Mouse (Mus musculus): ENCODE measurements around the gene Actr3b. TPM values are rescaled to one million over a fixed set of nuclear protein-coding genes. Genes with fewer than 3 reads are reported as not detected.

Gene Actr3b
- polyA plus RNA-seq, 1 experiment: 1.7 TPM

DNA sequence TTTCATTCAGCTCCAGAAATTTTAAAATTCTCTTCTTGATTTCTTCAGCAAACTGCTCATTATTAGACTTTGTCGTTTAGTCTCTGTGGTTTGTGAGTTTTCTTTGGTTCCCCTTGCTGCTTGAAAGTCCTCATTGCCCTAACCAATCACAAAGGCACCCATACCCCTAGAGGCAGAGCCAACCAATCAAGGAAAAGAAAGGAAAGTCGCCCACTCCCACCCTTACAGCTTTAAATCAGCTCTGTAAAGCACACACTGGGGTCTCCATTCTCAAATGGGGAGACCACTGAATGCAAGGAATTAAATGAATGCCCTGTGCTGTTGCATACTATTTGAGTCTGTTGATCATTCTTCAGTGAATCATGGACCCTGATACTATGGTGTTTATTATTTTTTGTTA, 9.6 kb downstream of the Actr3b start:
- Histone ChIP-seq H3K4me3 (ENCODE audit: control insufficient read depth, insufficient read depth, low read length) (no peak overlapping the region), H3K27ac (ENCODE audit: control insufficient read depth, insufficient read depth, low read length) (no peak overlapping the region), H3K4me1 (replicated peaks; ENCODE audit: control insufficient read depth, insufficient read depth, low read length) (no peaks in the 10 kb centered on the region), H3K36me3 (ENCODE audit: control insufficient read depth, insufficient read depth, low read length) (no peaks in the 10 kb centered on the region), H3K27me3 (ENCODE audit: control insufficient read depth, insufficient read depth, low read length) (no peaks in the 10 kb centered on the region)
- TF ChIP-seq CTCF (IDR thresholded peaks at IDR 0.05; ENCODE audit: borderline replicate concordance, control insufficient read depth, extremely low read depth, insufficient read depth, low read length, poor library complexity) (no peak), POLR2A (IDR thresholded peaks at IDR 0.05; ENCODE audit: control insufficient read depth, extremely low read depth, insufficient read depth, low read length, poor library complexity) (no peak)
- no peak for DNase-seq
- 59% methylated on average over 2 of the region's 2 CpGs for WGBS

DNA sequence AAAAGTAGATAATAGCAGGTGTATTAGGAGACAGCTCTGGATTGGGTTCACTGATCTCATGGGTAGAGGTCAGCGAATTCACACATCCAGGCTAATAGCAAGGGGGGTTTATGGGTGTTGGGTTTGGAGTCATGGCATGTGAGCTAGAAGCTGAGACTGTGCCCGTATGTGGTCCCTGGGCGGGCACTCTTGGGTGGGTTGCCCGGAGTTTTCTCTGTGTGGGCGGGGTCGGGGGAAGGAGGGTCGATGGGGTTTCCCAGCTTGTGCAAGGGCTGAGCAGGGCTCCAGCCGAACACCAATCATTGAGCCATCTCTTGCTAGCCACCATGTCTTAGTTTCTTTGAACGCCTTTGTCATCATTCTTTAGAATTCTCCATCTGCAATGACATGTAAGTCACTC, 12.7 kb downstream of the Actr3b start:
- WGBS: 93% methylated on average over 9 of the region's 9 CpGs
- Histone ChIP-seq H3K27ac (ENCODE audit: control insufficient read depth, insufficient read depth, low read length) (no peak overlapping the region), H3K27me3 (ENCODE audit: control insufficient read depth, insufficient read depth, low read length) (no peaks in the 10 kb centered on the region), H3K36me3 (ENCODE audit: control insufficient read depth, insufficient read depth, low read length) (no peaks in the 10 kb centered on the region), H3K4me1 (replicated peaks; ENCODE audit: control insufficient read depth, insufficient read depth, low read length) (no peaks in the 10 kb centered on the region), H3K4me3 (ENCODE audit: control insufficient read depth, insufficient read depth, low read length) (no peak overlapping the region)
- TF ChIP-seq CTCF (IDR thresholded peaks at IDR 0.05; ENCODE audit: borderline replicate concordance, control insufficient read depth, extremely low read depth, insufficient read depth, low read length, poor library complexity): no peak
- DNase-seq: no peak

DNA sequence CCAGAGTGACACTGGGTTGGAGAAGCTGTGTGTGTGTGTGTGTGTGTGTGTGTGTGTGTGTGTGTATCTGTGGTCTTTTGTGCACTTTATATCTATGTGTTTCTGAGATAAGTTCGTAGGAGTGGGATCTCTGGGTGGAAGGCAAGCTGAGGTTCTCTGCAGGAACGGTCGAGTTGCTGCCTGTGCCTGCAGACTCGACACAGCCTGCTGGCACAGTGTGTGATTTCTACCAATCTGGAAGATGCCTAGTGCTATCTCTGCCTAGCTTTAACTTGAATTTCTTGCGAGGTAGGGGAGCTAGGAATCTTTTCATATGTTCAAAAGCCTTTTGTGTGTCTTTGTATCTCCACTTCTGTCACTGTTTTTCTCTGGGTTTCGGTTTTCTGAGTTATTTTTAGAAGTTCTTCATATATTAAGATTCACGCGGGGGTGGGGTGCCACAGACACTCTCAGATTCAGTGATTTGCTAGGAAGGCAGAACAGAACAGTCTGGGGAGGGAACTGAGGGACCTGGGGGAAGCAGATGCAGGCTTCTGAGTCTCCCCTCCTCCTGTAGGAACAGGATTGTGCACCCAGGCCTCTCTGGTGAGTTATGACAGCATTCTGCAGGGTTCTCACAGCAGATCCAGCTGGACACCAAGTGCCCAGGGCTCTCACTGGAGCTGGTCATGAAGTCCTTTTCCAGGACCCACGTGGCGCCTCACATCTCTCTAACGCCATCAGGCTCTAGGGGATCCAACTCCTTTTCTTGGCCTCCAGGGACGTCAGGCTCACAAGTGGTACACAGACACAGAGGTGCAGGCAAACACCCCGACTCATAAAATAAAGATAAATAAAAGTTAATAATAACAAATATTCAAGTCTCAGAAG, 14.4 kb downstream of the Actr3b start:
- Histone ChIP-seq H3K4me3 (ENCODE audit: control insufficient read depth, insufficient read depth, low read length) (no peak overlapping the region), H3K27ac (ENCODE audit: control insufficient read depth, insufficient read depth, low read length) (no peak overlapping the region), H3K27me3 (ENCODE audit: control insufficient read depth, insufficient read depth, low read length) (no peaks in the 10 kb centered on the region), H3K36me3 (ENCODE audit: control insufficient read depth, insufficient read depth, low read length) (no peaks in the 10 kb centered on the region), H3K4me1 (replicated peaks; ENCODE audit: control insufficient read depth, insufficient read depth, low read length) (no peaks in the 10 kb centered on the region)
- 58% methylated on average over 13 of the region's 13 CpGs for WGBS
- no peak for DNase-seq
- TF ChIP-seq POLR2A (IDR thresholded peaks at IDR 0.05; ENCODE audit: control insufficient read depth, extremely low read depth, insufficient read depth, low read length, poor library complexity) (no peak), CTCF (IDR thresholded peaks at IDR 0.05; ENCODE audit: borderline replicate concordance, control insufficient read depth, extremely low read depth, insufficient read depth, low read length, poor library complexity) (no peak)

DNA sequence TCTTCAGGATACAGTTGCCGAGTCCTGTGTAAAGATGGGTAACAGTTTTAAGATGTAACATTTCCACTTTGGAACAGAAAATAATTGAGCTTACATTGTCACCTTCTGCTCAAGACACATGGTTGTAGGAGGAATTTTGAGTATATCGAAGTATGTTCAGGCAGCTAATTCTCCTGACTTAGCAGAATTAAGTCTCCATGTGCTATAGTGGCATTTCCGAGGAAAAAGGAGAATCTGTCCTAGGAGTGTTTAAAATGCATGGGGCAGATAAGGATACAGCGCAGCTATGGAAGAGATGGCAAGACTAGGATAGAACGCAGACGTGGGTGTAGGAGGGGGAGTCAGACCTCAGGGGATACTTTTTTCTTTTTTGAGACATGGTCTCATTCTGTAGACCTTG, 31.8 kb downstream of the Actr3b start:
- H3K4me1 ChIP-seq (replicated peaks; ENCODE audit: control insufficient read depth, insufficient read depth, low read length): no peaks in the 10 kb centered on the region
- H3K27ac ChIP-seq (ENCODE audit: control insufficient read depth, insufficient read depth, low read length): no peak overlapping the region
- no peaks in the 10 kb centered on the region for H3K27me3 ChIP-seq (ENCODE audit: control insufficient read depth, insufficient read depth, low read length)
- DNase-seq: no peak
- 96% methylated on average over 6 of the region's 6 CpGs for WGBS
- H3K36me3 ChIP-seq (ENCODE audit: control insufficient read depth, insufficient read depth, low read length): no peaks in the 10 kb centered on the region
- no peak overlapping the region for H3K4me3 ChIP-seq (ENCODE audit: control insufficient read depth, insufficient read depth, low read length)
- no peak for TF ChIP-seq POLR2A (IDR thresholded peaks at IDR 0.05; ENCODE audit: control insufficient read depth, extremely low read depth, insufficient read depth, low read length, poor library complexity)
- TF ChIP-seq CTCF (IDR thresholded peaks at IDR 0.05; ENCODE audit: borderline replicate concordance, control insufficient read depth, extremely low read depth, insufficient read depth, low read length, poor library complexity): no peak

GRCm38 (mm10) chr5:25797776-25798175, 38.0 kb downstream of the Actr3b start:
- Histone ChIP-seq H3K4me3 (ENCODE audit: control insufficient read depth, insufficient read depth, low read length) (no peak overlapping the region), H3K4me1 (replicated peaks; ENCODE audit: control insufficient read depth, insufficient read depth, low read length) (no peaks in the 10 kb centered on the region), H3K27ac (ENCODE audit: control insufficient read depth, insufficient read depth, low read length) (no peak overlapping the region), H3K27me3 (ENCODE audit: control insufficient read depth, insufficient read depth, low read length) (no peaks in the 10 kb centered on the region), H3K36me3 (ENCODE audit: control insufficient read depth, insufficient read depth, low read length) (no peaks in the 10 kb centered on the region)
- WGBS: 90% methylated on average over 11 of the region's 11 CpGs
- TF ChIP-seq POLR2A (IDR thresholded peaks at IDR 0.05; ENCODE audit: control insufficient read depth, extremely low read depth, insufficient read depth, low read length, poor library complexity) (no peak), CTCF (IDR thresholded peaks at IDR 0.05; ENCODE audit: borderline replicate concordance, control insufficient read depth, extremely low read depth, insufficient read depth, low read length, poor library complexity) (no peak)
- no peak for DNase-seq

- Histone ChIP-seq H3K4me3 (ENCODE audit: control insufficient read depth, insufficient read depth, low read length) (no peak overlapping the region), H3K36me3 (ENCODE audit: control insufficient read depth, insufficient read depth, low read length) (no peaks in the 10 kb centered on the region), H3K4me1 (replicated peaks; ENCODE audit: control insufficient read depth, insufficient read depth, low read length) (no peaks in the 10 kb centered on the region), H3K27me3 (ENCODE audit: control insufficient read depth, insufficient read depth, low read length) (no peaks in the 10 kb centered on the region), H3K27ac (ENCODE audit: control insufficient read depth, insufficient read depth, low read length) (no peak overlapping the region)
- WGBS: 53% methylated on average over 6 of the region's 6 CpGs
- DNase-seq: no peak
- TF ChIP-seq CTCF (IDR thresholded peaks at IDR 0.05; ENCODE audit: borderline replicate concordance, control insufficient read depth, extremely low read depth, insufficient read depth, low read length, poor library complexity) (no peak), POLR2A (IDR thresholded peaks at IDR 0.05; ENCODE audit: control insufficient read depth, extremely low read depth, insufficient read depth, low read length, poor library complexity) (no peak)
Measured at GRCm38 (mm10) chr5:25800929-25801328, 41.1 kb downstream of the Actr3b start.
